Mouse (Mus musculus) lung, embryonic 16.5 days (tissue): ENCODE data around the gene Trappc4. TPM values are rescaled to one million over a fixed set of nuclear protein-coding genes. Genes with fewer than 3 reads are reported as not detected.
A peak's percentile ranks its signal among the peaks of the same experiment; 100 is the strongest.
"Not testable (repeated sequence)": the region's sequence is repeated elsewhere in the genome, so short reads cannot be mapped to it uniquely, and the experiment has no call there.

Experiments
- ATAC-seq: fragments of 200-750 bp; cut with Nextera tagmentation; 2 replicates; pipeline ENCODE4 v1.8.0; 2017; ENCODE audit warnings: low read depth, mild to moderate bottlenecking, moderate library complexity
- H3K27ac ChIP-seq: fragments of 300-500 bp; sonication (generic); 2 replicates; pipeline ENCODE4 v1.5.1; 2014; ENCODE audit warnings: mild to moderate bottlenecking, control low read depth, low read length
- H3K27me3 ChIP-seq: fragments of 300-500 bp; sonication (generic); 2 replicates; pipeline ENCODE4 v1.6.1; 2014; ENCODE audit warnings: low read depth, low read length, mixed read lengths; ENCODE audit not compliant: control insufficient read depth, insufficient read depth
- H3K36me3 ChIP-seq: fragments of 300-500 bp; sonication (generic); 2 replicates; pipeline ENCODE4 v1.6.1; 2014; ENCODE audit warnings: low read length; ENCODE audit not compliant: control insufficient read depth, insufficient read depth
- H3K4me1 ChIP-seq: fragments of 300-500 bp; sonication (generic); replicated peaks from 2 replicates; pipeline ENCODE4 v1.6.1; 2014; ENCODE audit warnings: low read length, mixed read lengths; ENCODE audit not compliant: control insufficient read depth, insufficient read depth
- H3K4me2 ChIP-seq: fragments of 300-500 bp; sonication (generic); 2 replicates; pipeline ENCODE4 v1.6.1; 2014; ENCODE audit warnings: low read depth, low read length, control low read depth
- H3K4me3 ChIP-seq: fragments of 300-500 bp; sonication (generic); 2 replicates; pipeline ENCODE4 v1.5.1; 2014; ENCODE audit warnings: mild to moderate bottlenecking, low read length, control low read depth
- H3K9ac ChIP-seq: fragments of 300-500 bp; sonication (generic); 2 replicates; pipeline ENCODE4 v1.6.1; 2014; ENCODE audit warnings: low read length, control low read depth
- H3K9me3 ChIP-seq: fragments of 300-500 bp; sonication (generic); 2 replicates; pipeline ENCODE4 v1.6.1; 2016; ENCODE audit warnings: low read length; ENCODE audit not compliant: control insufficient read depth
- WGBS: fragments of 180-500 bp; shearing (Covaris S2); extraction: QIAGEN DNeasy Blood & Tissue Kit; methylation state at CpG from one replicate; pipeline ENCODE4 v1.1.7; 2014; 5-methylcytosine and 5-hydroxymethylcytosine counted together
- polyA plus RNA-seq: library from polyadenylated mRNA; unstranded; fragments of >200 nt; fragmentation: Nextera tagmentation; extraction: Ambion mirVana; gene quantifications from 2 replicates; pipeline ENCODE4 v1.2.1, GENCODE M21; 2015

The Trappc4 gene
- polyA plus RNA-seq, 1 experiment from 2014 or later = 131 TPM

DNA sequence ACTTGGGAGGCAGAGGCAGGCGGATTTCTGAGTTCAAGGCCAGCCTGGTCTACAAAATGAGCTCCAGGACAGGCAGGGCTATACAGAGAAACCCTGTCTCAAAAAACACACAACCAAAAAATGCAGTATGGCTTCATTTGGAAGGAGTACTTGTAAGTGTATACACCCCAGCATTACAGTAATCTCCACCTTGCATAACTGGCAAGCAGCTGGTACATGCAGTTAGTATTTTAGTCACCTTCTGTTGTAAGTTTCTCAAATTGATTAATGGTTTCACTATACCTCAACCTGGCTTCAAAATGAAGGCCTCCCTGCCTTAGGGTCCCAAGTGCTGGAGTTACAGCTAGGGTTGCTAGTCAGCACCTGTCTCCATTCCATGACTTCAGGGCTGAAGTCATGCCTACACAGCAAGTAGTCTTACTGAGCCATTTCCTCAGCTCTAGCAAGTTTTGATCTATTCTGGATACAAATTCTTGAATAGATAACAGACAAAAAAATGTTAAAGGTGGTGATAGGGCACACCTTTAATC lies 4.3 kb upstream of the Trappc4 start:
- Histone ChIP-seq H3K9ac (no peak overlapping the region), H3K36me3 (peaks cover 34% of the 10 kb centered on the region), H3K27ac (no peak overlapping the region), H3K4me3 (no peak overlapping the region), H3K4me1 (peaks cover 5% of the 10 kb centered on the region; the same call in 1 of the 2 replicates), H3K4me2 (no peak overlapping the region), H3K9me3 (no peaks in the 10 kb centered on the region), H3K27me3 (no peaks in the 10 kb centered on the region)
- WGBS = 100% methylated on average over 1 of the region's 1 CpGs
- no peak for ATAC-seq

DNA sequence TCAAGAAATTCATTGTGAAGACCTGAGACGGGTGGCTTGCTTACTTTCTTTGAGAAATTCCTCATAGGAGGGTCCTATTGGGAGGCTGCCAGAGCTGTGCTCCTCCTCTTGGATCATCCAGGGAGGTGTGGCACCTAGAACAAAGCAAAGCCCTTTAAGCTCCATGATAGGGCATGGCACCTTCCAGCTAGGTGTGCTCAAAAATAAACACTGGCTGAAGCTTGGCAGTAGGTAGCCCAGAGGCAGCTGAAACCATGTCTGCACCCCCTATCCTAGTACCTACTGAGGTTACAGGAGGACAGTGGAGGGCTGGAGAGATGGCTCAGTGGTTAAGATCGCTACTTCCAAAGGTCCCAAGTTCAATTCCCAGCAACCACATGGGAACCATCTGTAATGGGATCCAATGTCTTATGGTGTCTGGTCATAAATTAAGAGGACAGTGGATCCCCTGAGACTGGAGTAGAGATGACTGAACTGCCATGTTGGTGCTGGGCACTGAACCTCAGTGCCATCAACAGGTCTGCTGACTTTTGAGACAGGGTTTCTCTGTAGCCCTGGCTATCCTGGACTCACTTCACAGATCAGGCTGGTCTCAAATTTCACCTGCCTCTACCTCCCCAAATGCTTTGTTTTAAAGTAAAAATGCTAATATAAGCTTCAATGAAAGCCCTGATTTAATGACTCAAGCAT lies 3.4 kb upstream of the Trappc4 start:
- Histone ChIP-seq H3K4me1 (peaks cover 10% of the 10 kb centered on the region; the same call in 1 of the 2 replicates), H3K4me2 (no peak overlapping the region), H3K27me3 (no peaks in the 10 kb centered on the region), H3K27ac (no peak overlapping the region), H3K36me3 (peaks cover 34% of the 10 kb centered on the region), H3K9me3 (no peaks in the 10 kb centered on the region), H3K4me3 (no peak overlapping the region), H3K9ac (no peak overlapping the region)
- no peak for ATAC-seq
- 61% methylated on average over 2 of the region's 2 CpGs for WGBS

DNA sequence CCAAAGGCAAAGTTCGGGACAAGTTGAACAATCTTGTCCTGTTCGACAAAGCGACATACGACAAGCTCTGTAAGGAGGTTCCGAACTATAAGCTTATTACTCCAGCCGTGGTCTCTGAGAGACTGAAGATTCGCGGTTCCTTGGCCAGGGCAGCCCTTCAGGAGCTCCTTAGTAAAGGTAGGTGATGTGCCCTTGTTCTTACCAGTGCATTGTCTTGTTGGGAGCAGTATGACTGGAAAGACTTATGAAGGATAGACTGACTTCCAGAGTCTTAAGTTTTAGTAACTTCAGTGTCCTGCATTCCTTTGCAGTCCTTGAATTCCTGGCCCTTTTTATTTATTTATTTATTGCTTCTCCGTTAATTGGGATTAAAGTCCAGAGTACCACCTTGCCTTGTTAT lies 1.3 kb upstream of the Trappc4 start:
- peak overlapping the region; percentile 81 for H3K4me2 ChIP-seq
- not testable (repeated sequence) for H3K27me3 ChIP-seq, H3K4me1 ChIP-seq, ATAC-seq, H3K27ac ChIP-seq, H3K9me3 ChIP-seq
- H3K4me3 ChIP-seq = peak overlapping the region; percentile 89
- 77% methylated on average over 9 of the region's 9 CpGs for WGBS
- H3K36me3 ChIP-seq = peaks cover 44% of the 10 kb centered on the region
- H3K9ac ChIP-seq = peak overlapping the region; percentile 92

DNA sequence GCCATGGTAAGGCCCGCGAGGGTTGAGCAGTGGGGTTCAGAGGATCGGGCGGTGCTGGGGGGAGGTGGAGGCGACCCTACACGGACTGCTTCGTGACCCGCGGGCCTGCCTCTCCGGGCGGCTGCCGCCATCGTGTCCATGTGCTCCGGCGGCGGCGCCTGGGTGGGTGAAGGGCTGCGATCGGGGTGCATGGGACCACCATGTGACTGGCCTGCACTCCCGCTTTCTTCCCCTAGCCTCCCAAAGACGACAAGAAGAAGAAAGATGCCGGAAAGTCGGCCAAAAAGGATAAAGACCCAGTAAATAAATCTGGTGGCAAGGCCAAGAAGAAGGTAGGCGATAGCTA lies 325 bp upstream of the Trappc4 start:
- no peaks in the 10 kb centered on the region for H3K9me3 ChIP-seq
- no peak for ATAC-seq
- peak overlapping the region; percentile 99 for H3K27ac ChIP-seq
- 0% methylated on average over 24 of the region's 24 CpGs for WGBS
- peak overlapping the region; percentile 89 for H3K4me3 ChIP-seq
- H3K27me3 ChIP-seq = no peaks in the 10 kb centered on the region
- peak overlapping the region; percentile 92 for H3K9ac ChIP-seq
- H3K4me1 ChIP-seq = peaks cover 10% of the 10 kb centered on the region; the same call in 1 of the 2 replicates
- peak overlapping the region; percentile 81 for H3K4me2 ChIP-seq
- peaks cover 47% of the 10 kb centered on the region for H3K36me3 ChIP-seq

DNA sequence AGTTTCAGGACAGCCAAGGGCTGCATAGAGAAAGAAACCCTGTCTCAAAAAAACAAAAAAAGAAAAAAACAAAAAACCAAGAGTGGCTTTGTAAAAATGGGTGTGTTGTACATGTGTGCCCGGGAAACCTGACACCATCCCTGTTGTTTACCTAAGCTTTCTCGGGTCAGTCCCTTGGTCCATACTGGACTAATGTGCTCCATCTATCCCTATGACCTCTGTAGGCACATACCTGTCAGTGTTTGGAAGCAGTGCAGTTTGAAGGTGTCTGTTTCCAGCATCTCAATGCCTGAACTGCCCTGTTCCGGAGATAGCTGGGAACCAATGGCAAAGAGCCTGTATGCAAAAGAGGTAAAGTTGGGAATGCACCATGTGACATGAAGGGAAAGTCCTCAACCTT lies 2.4 kb downstream of the Trappc4 start:
- 55% methylated on average over 3 of the region's 3 CpGs for WGBS
- no peak for ATAC-seq

DNA sequence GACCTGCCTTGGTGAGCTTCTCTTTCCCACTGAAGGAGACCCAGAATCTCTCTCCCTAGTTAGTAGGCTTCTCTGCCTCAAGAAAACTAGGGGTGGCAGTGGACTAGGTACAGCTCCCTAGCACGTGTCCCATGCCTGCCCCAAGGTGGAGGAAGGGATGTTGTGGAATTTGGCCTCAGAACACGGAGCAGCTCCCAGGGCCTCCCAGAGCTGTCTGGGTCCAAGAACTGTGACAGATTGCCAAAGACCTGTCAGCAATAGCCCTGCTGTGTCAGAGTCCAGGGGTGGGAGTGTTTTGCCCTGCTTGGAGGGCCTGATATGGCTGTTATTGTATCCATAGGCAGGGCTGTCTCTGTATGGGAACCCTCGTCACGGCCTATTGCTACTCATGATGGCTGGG lies 6.3 kb downstream of the Trappc4 start:
- peaks cover 12% of the 10 kb centered on the region for H3K4me1 ChIP-seq
- no peak overlapping the region for H3K9ac ChIP-seq
- H3K4me2 ChIP-seq = no peak overlapping the region
- no peaks in the 10 kb centered on the region for H3K9me3 ChIP-seq
- WGBS = 69% methylated on average over 4 of the region's 4 CpGs
- peaks cover 37% of the 10 kb centered on the region for H3K36me3 ChIP-seq
- no peaks in the 10 kb centered on the region for H3K27me3 ChIP-seq
- H3K4me3 ChIP-seq = no peak overlapping the region
- no peak for ATAC-seq
- no peak overlapping the region for H3K27ac ChIP-seq

More for the DNA sequence above, 2.4 kb downstream of the Trappc4 start:
- no peak overlapping the region for H3K27ac ChIP-seq
- H3K4me1 ChIP-seq = peaks cover 10% of the 10 kb centered on the region; the same call in 1 of the 2 replicates
- H3K4me2 ChIP-seq = no peak overlapping the region
- H3K4me3 ChIP-seq = no peak overlapping the region
- no peaks in the 10 kb centered on the region for H3K27me3 ChIP-seq
- peaks cover 43% of the 10 kb centered on the region for H3K36me3 ChIP-seq
- no peaks in the 10 kb centered on the region for H3K9me3 ChIP-seq
- no peak overlapping the region for H3K9ac ChIP-seq

DNA sequence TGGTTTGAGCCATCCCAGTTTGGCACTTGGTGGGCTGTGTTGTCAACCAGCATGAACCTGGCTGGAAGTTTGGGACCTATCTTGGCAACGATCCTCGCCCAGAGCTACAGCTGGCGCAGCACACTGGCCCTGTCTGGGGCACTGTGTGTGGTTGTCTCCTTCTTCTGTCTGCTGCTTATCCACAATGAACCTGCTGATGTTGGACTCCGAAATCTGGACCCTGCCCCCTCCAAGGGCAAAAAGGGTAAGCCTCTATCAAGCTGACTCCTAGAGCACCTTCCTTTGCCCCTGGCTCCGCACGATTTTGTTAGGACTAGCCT lies 7.6 kb downstream of the Trappc4 start:
- Histone ChIP-seq H3K36me3 (peaks cover 34% of the 10 kb centered on the region), H3K4me3 (no peak overlapping the region), H3K9ac (no peak overlapping the region), H3K9me3 (no peaks in the 10 kb centered on the region), H3K27me3 (no peaks in the 10 kb centered on the region), H3K4me2 (no peak overlapping the region), H3K4me1 (peaks cover 10% of the 10 kb centered on the region), H3K27ac (no peak overlapping the region)
- WGBS = 89% methylated on average over 6 of the region's 6 CpGs
- no peak for ATAC-seq

DNA sequence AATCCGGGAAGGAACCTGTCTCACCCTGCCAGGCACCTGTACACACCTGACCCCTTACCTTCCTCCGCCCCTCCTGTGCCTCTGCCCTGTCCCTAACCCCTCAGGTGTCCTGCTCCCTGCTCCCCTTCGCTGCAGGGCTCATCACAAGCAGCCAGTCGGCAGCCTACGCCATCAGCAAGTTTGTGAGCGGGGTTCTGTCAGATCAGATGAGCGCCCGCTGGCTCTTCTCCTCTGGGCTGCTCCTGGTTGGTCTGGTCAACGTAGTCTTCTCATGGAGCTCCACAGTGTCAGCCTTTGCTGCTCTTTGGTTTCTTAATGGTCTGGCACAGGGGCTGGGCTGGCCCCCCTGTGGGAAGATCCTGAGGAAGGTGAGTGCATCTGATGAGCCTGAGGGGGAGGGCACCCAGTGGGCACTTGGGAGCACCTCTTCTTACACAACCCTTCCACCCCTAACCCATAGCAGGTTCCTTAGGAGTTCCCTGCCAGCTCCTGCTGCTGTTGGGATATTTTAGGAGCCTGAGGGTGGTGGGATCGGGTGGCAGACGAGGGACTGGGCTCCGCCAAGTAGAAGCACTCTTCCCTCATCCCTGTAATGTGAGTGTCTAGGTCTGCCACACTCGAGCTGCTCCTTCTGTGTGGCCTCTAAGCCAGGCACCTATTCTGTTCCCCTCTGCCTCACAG lies 8.1 kb downstream of the Trappc4 start:
- whole genome bisulfite sequencing = 77% methylated on average over 13 of the region's 13 CpGs
- no peak for ATAC-seq
- Histone ChIP-seq H3K9ac (no peak overlapping the region), H3K27ac (no peak overlapping the region), H3K9me3 (no peaks in the 10 kb centered on the region), H3K4me3 (no peak overlapping the region), H3K4me1 (peaks cover 10% of the 10 kb centered on the region), H3K36me3 (peaks cover 29% of the 10 kb centered on the region), H3K4me2 (no peak overlapping the region), H3K27me3 (no peaks in the 10 kb centered on the region)

DNA sequence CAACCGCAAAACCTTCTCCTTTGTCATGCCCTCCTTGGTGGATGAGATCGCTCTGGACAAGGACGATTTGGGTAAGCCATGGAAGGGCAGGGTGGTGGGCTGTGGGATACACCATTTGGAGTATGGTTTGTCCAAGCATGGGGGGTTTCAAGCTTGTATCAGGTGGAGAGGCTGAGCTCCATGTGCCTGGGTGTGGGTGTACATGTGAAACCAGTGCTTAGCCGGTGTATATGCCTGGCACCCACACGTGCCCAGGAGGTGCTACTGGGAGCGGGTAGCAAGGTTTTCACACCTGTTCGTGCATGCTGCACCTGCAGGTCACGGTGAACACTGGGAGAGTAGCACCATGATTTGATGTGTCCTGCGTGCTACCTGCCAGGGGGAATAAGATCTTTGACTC lies 8.8 kb downstream of the Trappc4 start:
- H3K9ac ChIP-seq = no peak overlapping the region
- H3K9me3 ChIP-seq = no peaks in the 10 kb centered on the region
- H3K27me3 ChIP-seq = no peaks in the 10 kb centered on the region
- H3K4me3 ChIP-seq = no peak overlapping the region
- ATAC-seq = no peak
- H3K27ac ChIP-seq = no peak overlapping the region
- peaks cover 23% of the 10 kb centered on the region for H3K36me3 ChIP-seq
- WGBS = 77% methylated on average over 9 of the region's 9 CpGs
- no peak overlapping the region for H3K4me2 ChIP-seq
- peaks cover 10% of the 10 kb centered on the region for H3K4me1 ChIP-seq
